Mouse (Mus musculus) kidney, embryonic 16.5 days (tissue): ENCODE measurements around the gene Samd10. TPM values are rescaled to one million over a fixed set of nuclear protein-coding genes. Genes with fewer than 3 reads are reported as not detected.

Source experiments
- ATAC-seq: fragments of 200-750 bp; cut with Nextera tagmentation; 2 replicates; pipeline ENCODE4 v1.8.0; 2017; ENCODE audit warnings: moderate TSS enrichment; ENCODE audit not compliant: low FRiP score, low TSS enrichment
- H3K27ac ChIP-seq: fragments of 300-500 bp; sonication (generic); 2 replicates; pipeline ENCODE4 v1.5.1; 2014; ENCODE audit warnings: low read length
- H3K27me3 ChIP-seq: fragments of 300-500 bp; sonication (generic); 2 replicates; pipeline ENCODE4 v1.6.1; 2014; ENCODE audit warnings: low read length, control low read depth, mixed read lengths; ENCODE audit not compliant: insufficient read depth
- H3K36me3 ChIP-seq: fragments of 300-500 bp; sonication (generic); 2 replicates; pipeline ENCODE4 v1.6.1; 2014; ENCODE audit warnings: low read length, control low read depth, mixed read lengths; ENCODE audit not compliant: insufficient read depth
- H3K4me1 ChIP-seq: fragments of 300-500 bp; sonication (generic); 2 replicates; pipeline ENCODE4 v1.6.1; 2014; ENCODE audit warnings: low read length, control low read depth, mixed read lengths; ENCODE audit not compliant: insufficient read depth
- H3K4me2 ChIP-seq: fragments of 300-500 bp; sonication (generic); replicated peaks from 2 replicates; pipeline ENCODE4 v1.6.1; 2014; ENCODE audit warnings: low read depth, low read length
- H3K4me3 ChIP-seq: fragments of 300-500 bp; sonication (generic); 2 replicates; pipeline ENCODE4 v1.5.1; 2014; ENCODE audit warnings: mild to moderate bottlenecking, low read length
- H3K9ac ChIP-seq: fragments of 300-500 bp; sonication (generic); replicated peaks from 2 replicates; pipeline ENCODE4 v1.6.1; 2014; ENCODE audit warnings: low read length
- H3K9me3 ChIP-seq: fragments of 300-500 bp; sonication (generic); 2 replicates; pipeline ENCODE4 v1.6.1; 2016; ENCODE audit warnings: low read length, control low read depth
- WGBS: fragments of 180-500 bp; shearing (Covaris S2); extraction: QIAGEN DNeasy Blood & Tissue Kit; methylation state at CpG from one replicate; pipeline ENCODE4 v1.1.7; 2014; 5-methylcytosine and 5-hydroxymethylcytosine counted together
- polyA plus RNA-seq: library from polyadenylated mRNA; unstranded; fragments of >200 nt; fragmentation: Nextera tagmentation; extraction: Ambion mirVana; gene quantifications from 2 replicates; pipeline ENCODE4 v1.2.1, GENCODE M21; 2015

Samd10 gene
- polyA plus RNA-seq, 1 experiment from 2014 or later = 29.5 TPM

DNA sequence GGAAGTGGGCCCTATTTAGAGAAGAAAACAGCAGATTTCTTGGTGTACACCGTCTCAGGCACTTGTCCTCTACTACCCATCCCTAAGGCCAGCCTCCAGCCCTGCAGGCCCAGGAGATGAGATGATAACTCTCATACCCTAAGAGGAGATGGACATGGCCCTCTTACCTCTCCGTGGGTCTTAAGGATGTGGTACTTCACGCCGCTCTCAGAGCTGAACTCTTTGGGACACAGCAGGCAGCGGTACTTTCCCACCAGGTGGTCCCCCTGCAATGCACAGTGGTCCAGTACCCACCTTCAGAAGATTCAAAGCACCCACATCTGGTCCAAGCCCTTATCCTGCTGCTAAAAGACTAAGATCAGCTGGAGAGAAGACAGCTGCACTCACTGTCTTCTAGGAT lies 13.5 kb downstream of the Samd10 start:
- 95% methylated on average over 5 of the region's 5 CpGs for WGBS
- peaks cover 8% of the 10 kb centered on the region for H3K4me1 ChIP-seq
- H3K4me3 ChIP-seq = no peak overlapping the region
- no peak overlapping the region for H3K9ac ChIP-seq
- ATAC-seq = no peak
- no peaks in the 10 kb centered on the region for H3K27me3 ChIP-seq
- H3K4me2 ChIP-seq = no peak overlapping the region
- H3K36me3 ChIP-seq = peaks cover 59% of the 10 kb centered on the region
- H3K27ac ChIP-seq = no peak overlapping the region
- no peaks in the 10 kb centered on the region for H3K9me3 ChIP-seq

DNA sequence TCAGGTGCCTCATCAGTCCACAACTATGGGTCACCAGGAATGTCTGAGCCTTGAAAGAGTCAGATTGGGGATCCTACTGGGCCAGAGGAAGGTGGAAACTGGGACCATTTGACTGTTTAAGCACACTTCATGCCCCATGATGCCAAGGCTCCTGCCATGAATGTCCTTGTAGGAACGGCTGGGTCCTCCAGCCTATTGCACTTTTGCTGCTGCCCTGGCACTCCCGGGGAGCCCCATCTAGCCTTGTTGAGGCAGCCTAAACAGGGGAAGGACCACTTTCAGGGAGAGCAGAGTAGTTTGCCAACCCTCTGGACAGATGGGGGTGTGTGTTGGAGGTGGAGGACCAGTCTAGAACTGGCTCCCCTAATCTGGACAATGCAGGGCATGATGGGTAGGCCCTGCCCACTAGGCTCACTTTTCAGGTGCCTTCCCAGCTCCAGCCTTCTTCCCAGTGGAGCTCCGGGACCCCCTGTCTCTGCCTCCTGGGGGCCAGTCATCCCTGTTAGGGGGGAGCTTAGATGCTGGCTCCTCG lies 14.5 kb downstream of the Samd10 start, which contains the start of gene Uckl1:
Gene Uckl1, minus strand, starts transcription at position 482 of the 532 bp plus-strand sequence.
- Histone ChIP-seq H3K4me3 (no peak within 1 kb of the TSS), H3K27me3 (no peaks in the 10 kb centered on the region), H3K9ac (no peak within 1 kb of the TSS; the same call in 1 of the 2 replicates), H3K4me2 (no peak within 1 kb of the TSS), H3K27ac (no peak within 1 kb of the TSS), H3K4me1 (peaks cover 19% of the 10 kb centered on the region), H3K9me3 (no peaks in the 10 kb centered on the region), H3K36me3 (peaks cover 53% of the 10 kb centered on the region)
- no peak for ATAC-seq
- WGBS = 88% methylated on average over 4 of the region's 4 CpGs

GRCm38 (mm10) chr2:181583460-181584257 lies 15.4 kb downstream of the Samd10 start:
- H3K27ac ChIP-seq = no peak overlapping the region
- no peak overlapping the region; the same call in 1 of the 2 replicates for H3K9ac ChIP-seq
- 85% methylated on average over 3 of the region's 3 CpGs for WGBS
- H3K27me3 ChIP-seq = no peaks in the 10 kb centered on the region
- H3K4me1 ChIP-seq = peaks cover 27% of the 10 kb centered on the region
- H3K4me3 ChIP-seq = no peak overlapping the region
- no peak overlapping the region for H3K4me2 ChIP-seq
- H3K9me3 ChIP-seq = no peaks in the 10 kb centered on the region
- H3K36me3 ChIP-seq = peaks cover 46% of the 10 kb centered on the region
- no peak for ATAC-seq

GRCm38 (mm10) chr2:181582939-181583338 lies 16.1 kb downstream of the Samd10 start:
- Histone ChIP-seq H3K27ac (no peak overlapping the region), H3K4me1 (peaks cover 27% of the 10 kb centered on the region), H3K9ac (no peak overlapping the region), H3K36me3 (peaks cover 39% of the 10 kb centered on the region), H3K27me3 (no peaks in the 10 kb centered on the region), H3K4me2 (no peak overlapping the region), H3K9me3 (no peaks in the 10 kb centered on the region), H3K4me3 (no peak overlapping the region)
- 85% methylated on average over 1 of the region's 1 CpGs for WGBS
- ATAC-seq = no peak

DNA sequence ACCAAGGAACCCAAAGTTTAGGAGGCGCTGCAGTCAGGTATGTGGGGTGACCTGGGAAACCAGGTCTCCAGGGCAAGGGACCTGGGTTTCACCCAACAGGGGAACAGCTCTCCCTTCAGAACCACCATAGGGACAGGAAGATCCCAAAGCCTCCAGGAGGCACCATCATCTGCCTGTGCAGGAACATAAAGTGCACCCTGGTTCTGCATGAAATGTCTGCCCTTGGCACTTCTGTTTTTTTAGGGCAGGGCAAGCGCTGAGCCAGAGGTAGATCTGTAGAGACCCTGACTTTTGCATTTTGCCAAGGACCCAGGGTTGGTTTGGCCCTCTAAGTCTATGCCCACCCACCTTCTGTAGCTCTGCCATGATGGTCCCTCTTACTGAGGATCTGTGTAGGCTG lies 16.7 kb downstream of the Samd10 start:
- Histone ChIP-seq H3K27me3 (no peaks in the 10 kb centered on the region), H3K36me3 (peaks cover 34% of the 10 kb centered on the region), H3K9me3 (no peaks in the 10 kb centered on the region), H3K9ac (no peak overlapping the region), H3K4me2 (peak overlapping the region; percentile 88), H3K4me1 (peaks cover 32% of the 10 kb centered on the region), H3K4me3 (peak overlapping the region; percentile 68), H3K27ac (peak overlapping the region; percentile 35)
- WGBS = 89% methylated on average over 2 of the region's 2 CpGs
- no peak for ATAC-seq

DNA sequence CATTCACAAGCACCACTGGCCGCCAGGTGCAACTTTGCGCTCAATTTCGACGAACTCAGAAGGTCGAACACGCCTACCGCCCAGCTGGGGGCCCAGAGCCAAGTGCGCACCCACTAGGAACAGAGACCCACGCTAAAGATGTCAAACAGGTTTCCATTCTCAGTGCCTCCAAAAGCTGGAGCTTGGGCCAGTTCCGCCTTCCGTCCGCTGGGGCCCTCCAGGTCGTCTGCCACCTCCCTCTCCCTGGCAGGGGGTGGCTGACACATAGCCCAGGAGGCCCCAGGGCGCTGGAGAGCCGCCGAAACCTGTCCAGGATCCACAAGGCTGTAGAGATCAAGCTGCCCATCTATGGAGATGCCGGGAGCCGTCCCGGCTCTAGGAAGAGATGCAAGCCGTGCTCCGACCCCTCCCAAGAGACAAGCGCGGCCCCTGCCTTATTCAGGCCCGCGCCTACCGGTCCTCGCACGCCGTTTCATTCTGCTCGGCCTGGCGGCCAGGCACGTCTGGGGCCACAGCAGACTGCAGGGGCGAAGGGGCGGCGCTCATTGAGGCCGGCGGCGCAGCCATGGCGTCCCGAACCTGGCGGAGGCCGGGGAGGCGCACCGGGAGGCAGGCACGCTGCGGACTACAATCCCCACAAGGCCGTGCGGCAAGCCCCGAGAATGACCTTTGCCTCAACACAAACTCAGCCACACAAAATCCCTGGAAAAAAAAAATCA lies 17.5 kb downstream of the Samd10 start:
- Histone ChIP-seq H3K27ac (peak overlapping the region; percentile 93), H3K4me3 (peak overlapping the region; percentile 68), H3K36me3 (peaks cover 26% of the 10 kb centered on the region), H3K27me3 (no peaks in the 10 kb centered on the region), H3K9me3 (no peaks in the 10 kb centered on the region), H3K4me1 (peaks cover 35% of the 10 kb centered on the region), H3K4me2 (peak overlapping the region; percentile 88), H3K9ac (peak overlapping the region; percentile 83)
- under 1% methylated on average over 49 of the region's 49 CpGs for WGBS
- peak; percentile 83 for ATAC-seq

DNA sequence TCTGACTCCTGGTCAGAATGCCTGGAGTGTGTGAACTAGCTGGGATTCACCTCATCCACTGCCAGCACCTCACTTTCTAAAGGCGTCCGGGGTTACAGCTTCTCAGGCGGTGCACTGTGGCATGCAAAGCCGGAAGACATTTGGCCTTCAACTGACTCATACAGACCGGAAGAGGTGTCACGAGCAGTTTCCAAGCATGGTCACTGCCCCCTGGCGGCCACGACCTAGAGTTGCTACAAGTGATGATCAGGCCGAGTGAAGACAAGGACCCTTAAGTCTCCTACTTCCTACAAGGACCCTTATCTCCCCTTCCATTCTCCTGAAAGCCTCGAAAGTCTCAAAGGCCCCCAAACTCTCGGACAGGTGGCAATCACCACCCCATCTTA lies 18.0 kb downstream of the Samd10 start:
- Histone ChIP-seq H3K9ac (peak overlapping the region; percentile 83), H3K4me1 (peaks cover 35% of the 10 kb centered on the region), H3K36me3 (peaks cover 21% of the 10 kb centered on the region), H3K4me2 (peak overlapping the region; percentile 88), H3K27me3 (no peaks in the 10 kb centered on the region), H3K27ac (peak overlapping the region; percentile 93), H3K9me3 (no peaks in the 10 kb centered on the region), H3K4me3 (peak overlapping the region; percentile 68)
- ATAC-seq = peak; percentile 79
- 0% methylated on average over 11 of the region's 11 CpGs for WGBS

GRCm38 (mm10) chr2:181580131-181580772 lies 18.8 kb downstream of the Samd10 start:
- Histone ChIP-seq H3K4me1 (peaks cover 35% of the 10 kb centered on the region), H3K4me2 (peak overlapping the region; percentile 88), H3K4me3 (peak overlapping the region; percentile 68), H3K9ac (peak overlapping the region; percentile 72), H3K27ac (peak overlapping the region; percentile 93), H3K27me3 (no peaks in the 10 kb centered on the region), H3K36me3 (peaks cover 13% of the 10 kb centered on the region), H3K9me3 (no peaks in the 10 kb centered on the region)
- no peak for ATAC-seq
- WGBS = 78% methylated on average over 5 of the region's 5 CpGs

GRCm38 (mm10) chr2:181579681-181580080 lies 19.3 kb downstream of the Samd10 start:
- H3K9me3 ChIP-seq = no peaks in the 10 kb centered on the region
- H3K36me3 ChIP-seq = peaks cover 8% of the 10 kb centered on the region
- ATAC-seq = no peak
- H3K4me2 ChIP-seq = no peak overlapping the region; the same call in 1 of the 2 replicates
- peak overlapping the region; percentile 1; the same call in 1 of the 2 replicates for H3K9ac ChIP-seq
- peak overlapping the region; percentile 69 for H3K27ac ChIP-seq
- no peak overlapping the region for H3K4me3 ChIP-seq
- peaks cover 35% of the 10 kb centered on the region for H3K4me1 ChIP-seq
- 77% methylated on average over 1 of the region's 1 CpGs for WGBS
- no peaks in the 10 kb centered on the region for H3K27me3 ChIP-seq
